21 mouse cellular contexts compared by ENCODE assay signal in genomic region chr3:144386446-144386845, GRCm38 (mm10).
"Had no signal": no experiment of that assay in that cellular context is flagged by ENCODE, and none has a peak within 500 bp of the region (broad histone marks: within the 10 kb centered on the region; RNA-seq: fewer than 3 reads in every experiment).

No protein-coding gene starts in this region.

- H3K4me3 ChIP-seq: layer of hippocampus, adult 2 months; limb, embryonic 10.5 days; limb, embryonic 13.5 days; liver, embryonic 13.5 days; lung, embryonic 15.5 days; megakaryocyte, embryonic 14.5 days; midbrain, embryonic 10.5 days; midbrain, embryonic 13.5 days; myocyte; neural tube, embryonic 13.5 days had no signal

- H3K27ac ChIP-seq: layer of hippocampus, adult 2 months; limb, embryonic 10.5 days; limb, embryonic 13.5 days; liver, embryonic 13.5 days; lung, embryonic 15.5 days; midbrain, embryonic 10.5 days; midbrain, embryonic 13.5 days; neural tube, embryonic 13.5 days; stomach, postnatal 0 days had no signal

- H3K4me2 ChIP-seq: limb, embryonic 13.5 days; liver, embryonic 13.5 days; lung, embryonic 15.5 days; midbrain, embryonic 13.5 days; neural tube, embryonic 13.5 days had no signal

- DNase-seq: kidney, postnatal 10 days; layer of hippocampus, adult 9-11 months; liver, embryonic 13.5 days; lung, adult 18-20 months; lung, postnatal 10 days; lung, postnatal 36 days; thymus, adult 2 months; thymus, postnatal 14 days; thymus, postnatal 4 days had no signal

- H3K9ac ChIP-seq: limb, embryonic 13.5 days; liver, embryonic 13.5 days; lung, embryonic 15.5 days; midbrain, embryonic 13.5 days; neural tube, embryonic 13.5 days had no signal

- H3K9me3 ChIP-seq: limb, embryonic 10.5 days; limb, embryonic 13.5 days; liver, embryonic 13.5 days; lung, embryonic 15.5 days; midbrain, embryonic 10.5 days; midbrain, embryonic 13.5 days; neural tube, embryonic 13.5 days had no signal

- H3K4me1 ChIP-seq: lung, embryonic 15.5 days; midbrain, embryonic 13.5 days; neural tube, embryonic 13.5 days had no signal

- ATAC-seq: intestine, postnatal 0 days; midbrain, embryonic 13.5 days; midbrain, embryonic 16.5 days had no signal

- H3K36me3 ChIP-seq: limb, embryonic 10.5 days; limb, embryonic 13.5 days; liver, embryonic 13.5 days; lung, embryonic 15.5 days; midbrain, embryonic 10.5 days; midbrain, embryonic 13.5 days; neural tube, embryonic 13.5 days had no signal

- H3K27me3 ChIP-seq: liver, embryonic 13.5 days; lung, embryonic 15.5 days; midbrain, embryonic 13.5 days; neural tube, embryonic 13.5 days had no signal
